Mouse (Mus musculus): Measurements from ENCODE around the gene Med1. TPM values are rescaled to one million over a fixed set of nuclear protein-coding genes. Genes with fewer than 3 reads are reported as not detected.

Med1 gene
- 22.9 and 31.9 TPM in 2 replicates for polyA plus RNA-seq (2012; ENCODE audit: low replicate concordance)

DNA sequence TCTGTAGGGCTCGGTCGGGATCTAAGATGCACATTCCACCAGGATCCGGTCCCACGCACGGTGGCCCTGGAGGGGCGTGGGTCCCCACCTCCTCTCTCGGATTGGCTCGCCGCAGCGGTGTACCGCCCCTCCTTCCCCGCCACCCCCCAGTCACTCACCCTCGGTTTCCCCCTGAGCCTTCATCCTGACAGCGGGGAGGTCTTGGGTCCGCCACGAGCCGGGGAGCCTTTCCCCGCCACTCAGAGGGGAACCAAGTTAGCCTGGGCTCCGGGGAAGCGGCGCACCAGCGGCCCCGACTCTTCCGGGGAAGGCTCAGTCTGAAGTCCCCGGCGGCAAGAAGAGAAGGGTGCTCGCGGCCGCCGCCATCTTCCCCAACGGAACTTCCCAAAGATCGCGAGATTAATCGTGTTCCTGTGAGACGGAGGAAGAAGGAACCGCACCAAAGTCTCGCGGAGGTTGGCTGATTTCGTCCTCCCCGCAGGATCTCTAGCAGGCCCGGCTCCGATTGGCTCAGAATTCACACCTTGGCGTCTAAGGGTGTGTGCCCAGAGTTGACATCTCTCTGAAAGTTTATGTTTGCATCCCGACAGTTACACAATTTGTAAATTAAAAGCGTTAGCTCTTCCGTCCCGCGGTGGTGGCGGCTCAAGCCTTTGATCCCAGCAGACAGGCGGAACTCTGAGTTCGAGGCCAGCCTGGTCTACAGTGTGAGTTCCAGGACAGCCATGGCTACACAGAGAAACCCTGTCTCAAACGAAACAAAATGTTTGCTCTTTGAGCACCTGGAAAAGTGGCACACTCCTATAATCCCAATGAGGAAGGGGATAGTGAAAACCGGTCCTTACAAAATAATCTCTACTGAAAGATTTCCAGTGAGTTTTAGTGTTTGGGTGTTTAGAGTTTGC, at the start of gene Med1:
Gene Med1, minus strand, starts transcription at position 393 of the 905 bp plus-strand sequence.

DNA sequence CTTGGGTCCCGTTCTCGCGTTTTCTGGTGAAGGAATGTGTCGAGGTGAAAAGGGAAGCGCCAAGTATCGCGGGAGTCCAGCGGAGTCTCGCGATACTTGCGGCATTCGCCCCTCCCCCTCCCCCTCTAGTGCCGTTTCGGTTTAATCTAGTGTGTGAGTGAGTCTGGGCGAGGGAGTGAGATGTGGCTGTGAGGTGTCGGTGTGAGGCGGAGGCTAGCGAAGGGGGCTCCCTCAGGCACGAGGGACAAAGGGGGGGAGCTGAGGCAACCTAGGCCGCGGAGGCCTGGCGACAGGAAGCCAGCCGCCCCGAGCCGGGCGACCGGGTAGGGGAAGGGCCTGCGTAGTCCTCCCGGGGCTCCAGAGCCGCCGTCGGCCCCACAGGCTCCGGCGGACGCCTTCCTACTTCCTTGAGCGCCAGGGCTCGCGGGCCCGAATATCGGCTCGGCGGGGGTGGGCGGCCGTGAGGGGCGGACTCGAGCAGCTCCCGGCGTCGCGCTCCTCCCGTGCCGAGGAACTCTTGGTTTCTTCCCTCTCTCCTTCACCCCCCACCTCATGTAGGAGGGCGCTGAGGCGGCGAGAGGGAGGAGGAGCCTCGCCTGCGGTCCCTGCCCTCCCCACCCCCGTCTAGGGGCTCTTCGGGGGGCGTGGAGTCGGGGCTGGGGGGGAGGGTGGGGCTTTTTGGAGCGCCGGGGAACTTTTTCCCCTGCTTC, 9.7 kb upstream of the Med1 start, which contains the start of gene Cdk12:
Gene Cdk12, plus strand, starts transcription at position 419 of the 710 bp plus-strand sequence.

DNA sequence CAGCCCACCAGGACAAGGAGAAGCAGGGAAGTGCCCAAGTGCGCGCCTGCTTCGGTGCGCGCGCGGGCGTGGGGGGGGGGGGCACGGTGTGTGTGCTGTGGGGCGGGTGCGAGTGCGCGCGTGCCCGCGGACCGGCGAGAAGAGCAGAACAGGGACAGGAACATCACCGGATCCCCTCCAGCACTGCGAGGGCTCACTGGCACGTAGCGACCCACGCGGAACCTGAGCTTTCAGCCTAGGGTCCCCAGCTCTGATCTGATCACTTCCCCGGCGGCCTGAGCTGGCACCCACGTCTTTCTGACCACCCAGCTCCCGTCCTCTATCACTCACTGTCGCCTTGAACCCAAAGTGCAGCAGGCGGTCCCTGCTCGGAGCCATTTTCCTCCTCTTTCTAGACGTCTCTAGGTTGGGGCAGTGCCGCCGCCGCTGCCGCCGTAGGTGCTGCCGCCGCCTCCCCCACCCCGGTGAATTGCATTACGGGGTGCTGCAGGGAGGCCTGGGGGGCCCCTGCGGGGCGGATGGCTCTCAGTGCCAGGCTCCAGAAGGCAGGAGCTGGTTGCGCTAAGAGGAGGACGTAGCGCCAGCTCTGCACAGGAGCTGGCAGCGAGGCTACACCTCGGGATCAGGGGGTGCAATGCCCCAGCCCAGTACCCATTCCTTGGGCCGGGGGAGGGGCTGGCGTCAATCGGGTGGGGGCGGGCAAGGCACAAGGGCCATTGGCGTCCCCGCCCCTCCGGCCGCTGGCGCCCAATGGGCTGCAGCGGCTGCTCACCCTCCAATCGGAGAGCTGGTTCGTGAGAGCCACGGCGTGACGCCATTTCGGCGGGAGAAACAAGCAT, 43.1 kb downstream of the Med1 start, which contains the start of gene Fbxl20:
Gene Fbxl20, minus strand, starts transcription at position 618 of the 839 bp plus-strand sequence.

Other genes starting within 250 kb of the Med1 start
- 1.2 and 1.7 TPM in 2 replicates for gene Plxdc1, start 206.8 kb downstream of the Med1 start, polyA plus RNA-seq (2012; ENCODE audit: low replicate concordance)
- gene Arl5c, start 197.1 kb downstream of the Med1 start, polyA plus RNA-seq (2012; ENCODE audit: low replicate concordance): 2.2 and 3.6 TPM in 2 replicates
- 2.1 and 2.2 TPM in 2 replicates for gene Cacnb1, start 170.3 kb downstream of the Med1 start, polyA plus RNA-seq (2012; ENCODE audit: low replicate concordance)
- gene Rpl19, start 166.6 kb downstream of the Med1 start, polyA plus RNA-seq (2012; ENCODE audit: low replicate concordance): 412 and 530 TPM in 2 replicates
- 3.7 and 5.5 TPM in 2 replicates for gene Stac2, start 139.8 kb downstream of the Med1 start, polyA plus RNA-seq (2012; ENCODE audit: low replicate concordance)
- 5.5 and 7.2 TPM in 2 replicates for gene Fbxl20, start 42.9 kb downstream of the Med1 start, polyA plus RNA-seq (2012; ENCODE audit: low replicate concordance)
- 17.0 and 18.5 TPM in 2 replicates for gene Cdk12, start 9.8 kb upstream of the Med1 start, polyA plus RNA-seq (2012; ENCODE audit: low replicate concordance)
- not detected in 2 replicates for gene Neurod2, start 136.4 kb upstream of the Med1 start, polyA plus RNA-seq (2012; ENCODE audit: low replicate concordance)
- gene Ppp1r1b, start 155.1 kb upstream of the Med1 start, polyA plus RNA-seq (2012; ENCODE audit: low replicate concordance): 0.17 TPM in 1 of 2 replicates, not detected in the other
- 45.0 TPM in 2 replicates for gene Stard3, start 165.1 kb upstream of the Med1 start, polyA plus RNA-seq (2012; ENCODE audit: low replicate concordance)
- gene Tcap, start 190.5 kb upstream of the Med1 start, polyA plus RNA-seq (2012; ENCODE audit: low replicate concordance): 0.19 and 0.84 TPM in 2 replicates
- gene Pnmt, start 193.2 kb upstream of the Med1 start, polyA plus RNA-seq (2012; ENCODE audit: low replicate concordance): not detected in 2 replicates
- 15.5 and 16.9 TPM in 2 replicates for gene Pgap3, start 207.2 kb upstream of the Med1 start, polyA plus RNA-seq (2012; ENCODE audit: low replicate concordance)
- 0.56 and 1.1 TPM in 2 replicates for gene Erbb2, start 219.2 kb upstream of the Med1 start, polyA plus RNA-seq (2012; ENCODE audit: low replicate concordance)
- 9.1 and 24.6 TPM in 2 replicates for gene Mien1, start 245.7 kb upstream of the Med1 start, polyA plus RNA-seq (2012; ENCODE audit: low replicate concordance)

Measured in leukemia stem cell, adult 10-12 weeks (primary cell).